Mouse (Mus musculus): ENCODE data around the gene Tmem252.

Tmem252 gene

GRCm38 (mm10) chr19:24720448-24720847 lies 46.6 kb downstream of the Tmem252 start:
- peak; percentile 81 for DNase-seq (ENCODE audit: low read depth, low spot score)

- peak; percentile 47 for DNase-seq (ENCODE audit: low read depth, low spot score)
These were observed 50.6 kb downstream of the Tmem252 start for GRCm38 (mm10) chr19:24724362-24724761.

GRCm38 (mm10) chr19:24730661-24731060 lies 56.9 kb downstream of the Tmem252 start:
- DNase-seq (ENCODE audit: low read depth, low spot score) = peak; percentile 33
